Mouse (Mus musculus) neural tube, embryonic 12.5 days (tissue): ENCODE data around the gene Cacna1g. TPM values are rescaled to one million over a fixed set of nuclear protein-coding genes. Genes with fewer than 3 reads are reported as not detected.

Source experiments
- ATAC-seq: fragments of 200-750 bp; cut with Nextera tagmentation; 2 replicates; pipeline ENCODE4 v1.8.0; 2017; ENCODE audit warnings: low read depth, mild to moderate bottlenecking, moderate TSS enrichment, moderate library complexity; ENCODE audit not compliant: low FRiP score
- H3K27ac ChIP-seq: fragments of 300-500 bp; sonication (generic); 2 replicates; pipeline ENCODE4 v1.5.1; 2016
- H3K27me3 ChIP-seq: fragments of 300-500 bp; sonication (generic); replicated peaks from 2 replicates; pipeline ENCODE4 v1.6.1; 2016; ENCODE audit warnings: mild to moderate bottlenecking
- H3K36me3 ChIP-seq: fragments of 300-500 bp; sonication (generic); 2 replicates; pipeline ENCODE4 v1.6.1; 2016; ENCODE audit warnings: mild to moderate bottlenecking
- H3K4me1 ChIP-seq: fragments of 300-500 bp; sonication (generic); 2 replicates; pipeline ENCODE4 v1.6.1; 2016
- H3K4me2 ChIP-seq: fragments of 300-500 bp; sonication (generic); replicated peaks from 2 replicates; pipeline ENCODE4 v1.6.1; 2016; ENCODE audit warnings: mild to moderate bottlenecking
- H3K4me3 ChIP-seq: fragments of 300-500 bp; sonication (generic); 2 replicates; pipeline ENCODE4 v1.5.1; 2016
- H3K9ac ChIP-seq: fragments of 300-500 bp; sonication (generic); 2 replicates; pipeline ENCODE4 v1.6.1; 2016; ENCODE audit warnings: mild to moderate bottlenecking
- H3K9me3 ChIP-seq: fragments of 300-500 bp; sonication (generic); 2 replicates; pipeline ENCODE4 v1.6.1; 2016; ENCODE audit warnings: mild to moderate bottlenecking
- WGBS: fragments of 180-500 bp; shearing (Covaris S2); methylation state at CpG from one replicate; pipeline ENCODE4 v1.1.7; 2016; 5-methylcytosine and 5-hydroxymethylcytosine counted together
- polyA plus RNA-seq: library from polyadenylated mRNA; unstranded; fragments of >200 nt; fragmentation: Nextera tagmentation; extraction: Ambion mirVana; gene quantifications from 2 replicates; pipeline ENCODE4 v1.2.1, GENCODE M21; 2016

Cacna1g gene
- polyA plus RNA-seq, 1 experiment from 2014 or later = 12.0 TPM

GRCm38 (mm10) chr11:94369981-94370380 lies 104.0 kb downstream of the Cacna1g start:
- no peak overlapping the region for H3K4me3 ChIP-seq
- H3K9me3 ChIP-seq = no peaks in the 10 kb centered on the region
- no peaks in the 10 kb centered on the region for H3K36me3 ChIP-seq
- ATAC-seq = no peak
- H3K27me3 ChIP-seq = no peaks in the 10 kb centered on the region
- no peak overlapping the region for H3K27ac ChIP-seq
- peaks cover 5% of the 10 kb centered on the region; the same call in 1 of the 2 replicates for H3K4me1 ChIP-seq
- no peak overlapping the region for H3K9ac ChIP-seq
- 82% methylated on average over 6 of the region's 6 CpGs for WGBS
- no peak overlapping the region for H3K4me2 ChIP-seq

DNA sequence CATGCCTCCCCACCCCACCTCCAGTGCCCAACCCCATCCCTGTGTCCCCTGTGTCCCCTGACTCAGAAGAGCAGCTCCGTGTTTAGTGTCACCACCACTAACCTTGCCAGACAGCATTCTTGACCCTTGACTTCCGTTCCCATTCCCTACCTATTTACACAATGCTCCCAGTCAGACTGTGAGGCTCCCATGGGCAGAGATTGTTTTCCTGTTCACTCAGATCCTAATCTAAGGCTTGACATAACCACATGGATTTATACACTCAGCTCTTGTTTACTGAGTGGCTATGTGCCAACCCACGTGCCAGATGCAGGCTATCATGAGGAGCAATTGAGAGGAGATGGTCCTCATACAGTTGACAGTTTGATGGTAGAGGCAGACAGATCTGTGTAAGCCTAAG lies 108.7 kb downstream of the Cacna1g start:
- no peak overlapping the region for H3K27ac ChIP-seq
- no peak for ATAC-seq
- H3K9ac ChIP-seq = no peak overlapping the region
- no peaks in the 10 kb centered on the region for H3K36me3 ChIP-seq
- H3K4me2 ChIP-seq = no peak overlapping the region
- no peak overlapping the region for H3K4me3 ChIP-seq
- no peaks in the 10 kb centered on the region for H3K4me1 ChIP-seq
- H3K27me3 ChIP-seq = no peaks in the 10 kb centered on the region
- WGBS = 84% methylated on average over 3 of the region's 3 CpGs
- no peaks in the 10 kb centered on the region for H3K9me3 ChIP-seq

GRCm38 (mm10) chr11:94363690-94364089 lies 110.3 kb downstream of the Cacna1g start:
- H3K9ac ChIP-seq = no peak overlapping the region
- H3K4me3 ChIP-seq = no peak overlapping the region
- H3K36me3 ChIP-seq = no peaks in the 10 kb centered on the region
- 86% methylated on average over 7 of the region's 7 CpGs for WGBS
- no peaks in the 10 kb centered on the region for H3K4me1 ChIP-seq
- no peak for ATAC-seq
- H3K4me2 ChIP-seq = no peak overlapping the region
- no peak overlapping the region for H3K27ac ChIP-seq
- H3K9me3 ChIP-seq = no peaks in the 10 kb centered on the region
- H3K27me3 ChIP-seq = no peaks in the 10 kb centered on the region

GRCm38 (mm10) chr11:94362101-94362500 lies 111.9 kb downstream of the Cacna1g start:
- Histone ChIP-seq H3K9ac (no peak overlapping the region), H3K9me3 (no peaks in the 10 kb centered on the region), H3K27ac (no peak overlapping the region), H3K4me1 (no peaks in the 10 kb centered on the region), H3K4me2 (no peak overlapping the region), H3K4me3 (no peak overlapping the region), H3K27me3 (no peaks in the 10 kb centered on the region), H3K36me3 (no peaks in the 10 kb centered on the region)
- no peak for ATAC-seq
- 94% methylated on average over 5 of the region's 5 CpGs for WGBS

DNA sequence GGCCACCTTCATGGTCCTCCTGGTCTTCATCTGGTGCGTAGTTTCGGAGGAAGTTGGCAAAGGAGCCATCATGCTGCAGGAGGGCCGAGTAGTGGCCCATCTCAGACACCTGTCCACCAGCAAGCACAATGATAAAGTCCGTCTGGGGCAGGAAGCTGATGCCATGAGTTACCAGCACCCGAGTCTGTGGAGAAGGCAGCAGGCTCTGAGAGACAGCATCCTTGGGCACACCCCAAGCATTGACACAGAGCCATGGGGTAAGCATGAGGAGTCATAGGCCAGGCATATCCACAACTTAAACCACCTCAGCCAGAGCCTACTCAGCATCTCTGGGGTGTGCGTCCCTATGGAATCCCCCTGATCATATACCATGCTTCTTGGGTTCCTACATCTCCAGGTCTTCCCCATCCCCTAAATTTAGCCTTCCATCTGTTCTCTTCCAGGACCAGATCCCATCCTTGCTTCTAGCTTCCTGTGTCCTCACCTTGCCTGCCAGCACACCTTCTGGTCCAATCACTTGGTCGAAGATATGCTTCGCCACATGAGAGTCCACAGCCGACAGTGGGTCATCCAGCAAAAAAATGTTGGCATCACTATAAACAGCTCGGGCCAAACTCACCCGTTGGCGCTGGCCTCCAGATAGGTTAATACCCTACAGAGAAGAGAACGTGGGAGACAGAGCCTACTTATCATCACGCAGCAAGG lies 112.7 kb downstream of the Cacna1g start:
- Histone ChIP-seq H3K27ac (no peak overlapping the region), H3K9me3 (no peaks in the 10 kb centered on the region)
- WGBS = 92% methylated on average over 14 of the region's 14 CpGs

GRCm38 (mm10) chr11:94359168-94359567 lies 114.8 kb downstream of the Cacna1g start:
- Histone ChIP-seq H3K4me2 (no peak overlapping the region), H3K27me3 (no peaks in the 10 kb centered on the region), H3K9ac (no peak overlapping the region), H3K4me3 (no peak overlapping the region), H3K9me3 (no peaks in the 10 kb centered on the region), H3K27ac (no peak overlapping the region), H3K4me1 (no peaks in the 10 kb centered on the region), H3K36me3 (no peaks in the 10 kb centered on the region)
- WGBS = 96% methylated on average over 12 of the region's 12 CpGs
- no peak for ATAC-seq

More for the DNA sequence above, 112.7 kb downstream of the Cacna1g start:
- Histone ChIP-seq H3K4me2 (no peak overlapping the region), H3K4me1 (no peaks in the 10 kb centered on the region), H3K9ac (no peak overlapping the region), H3K36me3 (no peaks in the 10 kb centered on the region), H3K4me3 (no peak overlapping the region), H3K27me3 (no peaks in the 10 kb centered on the region)
- ATAC-seq = no peak

Other genes with a start within 250 kb of the Cacna1g start
- gene Wfikkn2, start 228.2 kb downstream of the Cacna1g start, polyA plus RNA-seq = 3.3 and 3.7 TPM in 2 replicates
- not detected in 2 replicates for gene Gm21885, start 192.3 kb downstream of the Cacna1g start, polyA plus RNA-seq
- 138 and 152 TPM in 2 replicates for gene Luc7l3, start 152.2 kb downstream of the Cacna1g start, polyA plus RNA-seq
- gene Ankrd40, start 146.2 kb downstream of the Cacna1g start, polyA plus RNA-seq = 31.0 and 36.2 TPM in 2 replicates
- gene Abcc3, start 81.2 kb downstream of the Cacna1g start, polyA plus RNA-seq = 0.52 and 1.0 TPM in 2 replicates
- gene Spata20, start 12.0 kb upstream of the Cacna1g start, polyA plus RNA-seq = 0.19 TPM in 1 of 2 replicates, not detected in the other
- 0.43 and 0.62 TPM in 2 replicates for gene Epn3, start 25.8 kb upstream of the Cacna1g start, polyA plus RNA-seq
- gene Mycbpap, start 47.5 kb upstream of the Cacna1g start, polyA plus RNA-seq = 1.8 and 2.5 TPM in 2 replicates
- gene Rsad1, start 75.1 kb upstream of the Cacna1g start, polyA plus RNA-seq = 3.8 and 4.1 TPM in 2 replicates
- gene Chad, start 90.8 kb upstream of the Cacna1g start, polyA plus RNA-seq = 1.3 and 1.5 TPM in 2 replicates
- 2.6 and 3.7 TPM in 2 replicates for gene Acsf2, start 127.7 kb upstream of the Cacna1g start, polyA plus RNA-seq
- 201 and 203 TPM in 2 replicates for gene Lrrc59, start 155.6 kb upstream of the Cacna1g start, polyA plus RNA-seq
- gene Mrpl27, start 179.6 kb upstream of the Cacna1g start, polyA plus RNA-seq = 128 and 134 TPM in 2 replicates
- gene Eme1, start 179.8 kb upstream of the Cacna1g start, polyA plus RNA-seq = 19.8 and 23.0 TPM in 2 replicates
- 18.5 and 19.5 TPM in 2 replicates for gene Xylt2, start 203.3 kb upstream of the Cacna1g start, polyA plus RNA-seq
- 0.15 TPM in 1 of 2 replicates, not detected in the other for gene Gm11541, start 230.3 kb upstream of the Cacna1g start, polyA plus RNA-seq